Mouse (Mus musculus) testis, adult 10 weeks (tissue): ENCODE results near the gene Mrgprb8. TPM values are rescaled to one million over a fixed set of nuclear protein-coding genes. Genes with fewer than 3 reads are reported as not detected.

Experiments used
- polyA plus RNA-seq: library from polyadenylated mRNA; stranded (reverse); fragments of 350-450 nt; fragmentation: Illumina TruSeq; extraction: RNeasy Lipid Tissue Mini Kit (QIAGEN cat#74804); gene quantifications from one replicate; pipeline ENCODE4 v1.2.3, GENCODE M21; 2014; ENCODE audit warnings: low read depth, low replicate concordance

Mrgprb8 gene
- 0.32 TPM for polyA plus RNA-seq

GRCm38 (mm10) chr7:48388226-48388625 is at the start of gene Mrgprb8:
Gene Mrgprb8 (plus strand): TSS chr7:48388526.

Other genes starting within 250 kb of the Mrgprb8 start
- not detected for gene Mrgprb5, start 219.5 kb upstream of the Mrgprb8 start, polyA plus RNA-seq
- not detected for gene Mrgprb4, start 189.2 kb upstream of the Mrgprb8 start, polyA plus RNA-seq
- not detected for gene Mrgprb1, start 67.8 kb downstream of the Mrgprb8 start, polyA plus RNA-seq
- not detected for gene Mrgprx2, start 110.8 kb downstream of the Mrgprb8 start, polyA plus RNA-seq
- 0.70 TPM for gene Mrgprb2, start 169.6 kb downstream of the Mrgprb8 start, polyA plus RNA-seq